Mouse (Mus musculus) gastrocnemius, postnatal 4 days (tissue): ENCODE measurements around the gene Taf6l. TPM values are rescaled to one million over a fixed set of nuclear protein-coding genes. Genes with fewer than 3 reads are reported as not detected.

Experiments used
- DNase-seq, 2 experiments: peaks; one replicate each; pipeline ENCODE4 v3.0.0; 2021 to 2022; ENCODE audit warnings: low spot score in 2 of 2, mixed read lengths in 2 of 2
- total RNA-seq, 2 experiments: library from RNA; stranded (reverse); gene quantifications; 2 replicates each; pipeline ENCODE4 v1.2.3; 2021

The Taf6l gene
- total RNA-seq, 2 experiments from 2014 or later = 15.5 to 16.9 TPM

DNA sequence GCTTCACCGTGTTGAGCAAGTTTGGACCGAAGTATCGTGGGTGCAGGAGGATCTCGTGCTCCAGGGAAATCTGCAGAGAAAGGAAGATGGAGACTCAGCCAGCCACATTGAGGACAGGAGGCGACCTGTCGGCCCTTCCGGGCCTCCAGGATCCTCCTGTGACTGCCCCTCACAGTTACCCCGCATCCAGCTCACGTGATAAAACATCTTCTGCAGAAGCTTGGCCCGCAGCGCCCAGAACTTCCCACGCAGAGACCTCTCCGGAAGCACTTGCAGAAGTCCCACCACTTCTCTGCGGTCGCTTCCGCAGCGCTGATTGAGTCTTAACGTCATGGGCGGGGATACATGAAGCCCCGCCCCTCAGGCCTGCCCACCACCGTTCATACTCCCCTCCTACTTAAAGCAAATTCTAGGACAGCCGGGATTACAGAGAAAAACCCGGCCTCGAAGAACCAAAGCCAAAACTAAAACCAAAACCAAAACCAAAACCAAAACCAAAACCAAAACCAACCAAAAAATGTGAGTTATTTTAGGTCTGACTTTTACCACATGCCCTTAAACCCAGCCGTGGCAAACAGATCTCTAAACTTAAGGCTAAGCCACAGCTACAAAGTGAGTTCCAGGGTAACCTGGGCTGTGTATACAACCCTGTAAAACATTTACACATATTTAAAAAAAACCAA lies 12.2 kb upstream of the Taf6l start, which contains the start of gene Polr2g:
Gene Polr2g (minus strand): TSS at position 314 of the 683 bp plus-strand sequence.
- peak; percentile 79 to 86 for DNase-seq

DNA sequence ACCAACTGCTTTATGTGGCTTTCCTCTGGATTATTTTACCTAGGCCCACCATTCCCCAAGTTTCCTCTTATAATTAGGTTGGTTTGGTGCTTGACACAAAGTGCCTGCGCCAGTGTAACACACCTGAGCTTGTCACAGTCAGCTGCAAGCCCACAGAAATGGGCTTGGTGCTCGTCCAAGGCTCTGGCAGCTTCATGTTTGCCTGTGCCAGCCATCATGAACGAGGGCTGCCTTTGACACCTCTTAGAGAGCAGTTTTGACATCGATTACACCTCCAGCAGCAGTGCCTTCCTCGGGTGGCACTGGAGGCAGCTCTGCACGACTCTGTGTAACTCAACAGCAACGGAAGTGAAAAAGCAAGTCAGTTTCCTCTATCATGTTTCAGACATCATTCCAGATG lies 4.0 kb upstream of the Taf6l start:
- DNase-seq = no peak

DNA sequence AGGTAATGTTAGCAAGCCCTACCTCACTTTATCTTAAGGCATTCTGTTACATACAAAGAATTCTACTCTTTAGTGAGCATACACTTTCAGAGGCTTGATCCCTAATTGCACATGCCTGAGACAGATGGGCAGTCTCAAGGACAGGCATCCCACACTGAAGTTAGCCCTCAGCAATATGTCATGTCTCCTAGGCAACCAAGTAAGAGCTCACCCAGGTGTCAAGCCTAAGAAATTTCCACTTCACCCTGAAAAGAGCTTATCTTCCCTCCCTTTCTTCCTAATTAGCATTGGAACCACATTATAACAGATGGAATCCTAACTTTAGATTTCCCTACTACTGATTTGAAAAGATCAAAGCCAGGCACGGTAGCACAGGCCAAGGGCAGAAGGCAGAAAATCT lies 3.0 kb upstream of the Taf6l start:
- no peak for DNase-seq

DNA sequence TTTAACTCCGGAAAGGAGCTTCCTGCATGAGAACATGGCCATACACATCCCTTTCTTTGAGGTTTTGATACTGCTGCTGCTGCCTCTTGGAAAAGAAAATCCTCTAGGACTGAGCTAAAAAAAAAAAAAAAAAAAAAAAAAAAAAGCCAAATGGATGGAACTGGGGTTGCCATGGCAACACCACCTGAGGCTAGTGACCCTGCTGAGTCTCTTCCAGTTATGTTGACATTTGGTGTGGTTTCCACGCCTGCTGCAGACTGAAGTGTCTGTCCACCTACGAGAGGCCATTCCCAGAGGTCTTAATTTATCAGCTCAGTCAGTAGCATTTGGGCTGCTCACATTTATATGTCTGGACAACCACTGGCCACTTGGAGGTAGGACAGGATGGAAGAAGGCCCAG lies 2.3 kb upstream of the Taf6l start:
- no peak for DNase-seq

DNA sequence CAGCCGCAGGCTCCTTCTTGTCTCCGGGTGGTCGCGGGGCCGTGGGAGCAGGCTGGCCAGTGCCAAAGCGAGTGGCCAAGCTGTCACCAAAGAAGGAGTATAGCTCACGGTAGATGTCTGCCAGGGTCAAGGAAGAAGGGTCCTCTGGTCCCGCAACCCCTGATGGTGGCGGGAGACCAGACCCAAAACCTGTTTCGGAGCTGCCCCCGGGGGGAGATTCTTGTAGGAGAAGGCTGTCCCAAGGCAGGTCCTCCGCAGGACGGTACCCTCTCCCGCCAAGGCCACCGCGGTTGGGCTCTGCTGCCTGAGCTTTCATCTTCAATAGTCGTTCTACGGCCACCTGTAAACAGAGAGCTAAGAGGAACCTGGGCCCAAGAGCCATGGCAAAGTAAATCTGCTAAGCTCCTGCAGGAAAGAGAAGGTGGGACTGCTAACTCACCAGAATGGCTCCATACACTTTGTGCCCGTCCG lies 11.2 kb downstream of the Taf6l start:
- DNase-seq = no peak

DNA sequence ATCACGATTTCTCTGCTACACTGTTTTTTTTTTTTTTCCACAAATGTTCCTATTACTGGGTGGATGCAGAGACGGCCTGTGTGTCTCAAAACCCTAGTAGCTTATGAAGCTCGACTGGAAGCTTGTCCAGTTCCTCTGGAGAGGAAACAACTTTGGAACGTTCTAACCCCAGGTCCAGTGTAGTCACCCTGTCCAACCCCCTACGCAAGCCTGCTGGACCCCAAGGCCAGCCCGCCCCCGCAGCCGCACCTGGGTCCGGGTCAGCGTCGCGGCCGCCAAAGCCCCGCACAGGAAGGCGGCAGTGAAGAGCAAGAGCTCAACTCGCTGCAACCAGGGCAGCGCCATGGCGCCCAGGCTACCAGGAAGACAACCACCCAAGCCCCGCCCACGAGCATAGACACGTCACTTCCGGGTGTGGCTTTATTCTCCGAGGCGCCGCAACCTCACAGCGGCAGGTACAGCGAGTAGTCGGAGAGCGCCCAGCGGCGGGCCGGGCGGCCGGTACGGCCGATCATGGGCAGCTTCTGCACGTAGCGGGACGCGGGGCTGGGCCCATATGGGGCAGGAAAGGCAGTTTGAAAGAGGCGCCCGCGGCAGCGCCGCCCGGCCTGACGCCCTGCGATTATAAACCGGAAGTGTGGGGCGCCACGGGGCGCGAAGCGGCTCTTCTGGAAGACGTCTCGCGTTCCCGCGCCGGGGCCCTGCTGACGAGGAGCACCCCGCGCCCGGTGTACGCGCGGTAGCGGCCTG lies 12.0 kb downstream of the Taf6l start, which contains the start of gene Tmem179b:
Gene Tmem179b (minus strand): TSS at position 382 of the 750 bp plus-strand sequence.
- DNase-seq = peak; percentile 91 to 97

DNA sequence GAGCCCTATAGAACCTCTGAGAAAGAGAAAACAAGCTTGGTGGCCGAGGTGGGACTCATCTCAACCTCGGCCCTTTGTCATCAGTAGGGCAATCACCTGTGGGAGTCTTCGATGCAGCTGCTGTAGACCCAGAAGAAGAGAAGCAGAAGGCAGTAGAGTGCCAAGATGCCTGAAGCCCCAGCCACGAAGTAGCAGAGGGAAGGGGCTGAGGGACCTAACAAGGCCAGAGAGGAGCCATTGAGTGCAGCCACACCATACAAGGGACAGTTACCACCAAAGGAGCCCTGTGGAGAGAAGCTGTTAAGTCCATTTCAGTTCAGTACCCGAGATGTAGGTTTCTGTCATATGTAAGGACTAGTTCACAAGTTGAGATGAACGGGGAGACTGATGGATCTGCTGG lies 12.8 kb downstream of the Taf6l start:
- no peak for DNase-seq

DNA sequence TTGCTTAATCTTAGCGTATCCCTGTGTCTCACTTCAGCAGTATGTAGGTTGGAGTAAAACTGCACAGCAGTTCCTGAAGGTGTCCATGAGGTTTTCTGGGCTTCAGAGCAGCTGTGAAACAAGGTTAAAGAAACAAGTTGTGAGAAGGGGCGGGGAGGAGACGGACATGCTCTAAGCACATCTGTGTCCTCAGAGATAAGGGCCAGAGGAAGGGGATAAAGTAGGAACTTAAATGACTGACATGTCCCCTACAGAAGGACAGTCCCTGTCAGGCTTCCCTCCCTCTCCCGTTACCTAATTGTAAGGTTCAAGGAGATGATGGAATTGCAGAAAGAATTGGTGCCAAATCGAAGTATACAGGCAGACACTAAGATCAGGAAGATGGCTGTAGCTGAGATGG lies 13.2 kb downstream of the Taf6l start:
- DNase-seq = no peak

DNA sequence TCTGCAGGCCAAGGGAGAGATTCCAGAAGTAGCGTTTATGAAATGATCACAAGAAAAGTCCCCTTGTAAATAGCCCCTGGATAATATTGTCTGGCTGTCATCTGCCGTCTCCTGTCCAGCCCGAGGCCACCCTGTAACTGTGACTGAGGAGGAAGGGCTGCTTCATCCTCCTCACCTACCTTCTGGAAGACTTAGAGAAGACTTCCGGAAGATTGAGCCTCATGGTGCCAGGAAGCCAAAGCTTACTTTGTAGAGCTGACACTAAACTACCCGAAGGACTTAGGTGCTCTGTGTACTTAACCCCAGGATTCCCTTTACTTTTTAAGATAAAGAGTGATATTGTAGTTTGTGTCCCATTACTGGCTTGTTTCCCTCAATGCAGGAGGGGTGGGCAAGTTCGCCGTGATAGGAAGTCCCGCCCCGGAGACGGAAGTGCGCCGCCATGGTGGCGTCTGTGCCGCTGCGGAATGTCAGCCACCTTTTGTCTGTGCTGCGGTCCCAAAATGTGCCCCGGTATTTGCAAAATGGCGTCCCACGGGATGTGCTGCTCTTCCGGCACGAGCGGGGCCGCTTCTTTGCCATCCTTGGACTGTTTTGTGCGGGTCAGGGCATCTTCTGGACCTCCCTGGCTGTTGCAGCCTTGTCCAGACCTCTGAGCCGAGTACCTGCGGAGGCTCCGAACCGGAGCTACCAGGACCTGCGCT lies 15.5 kb downstream of the Taf6l start, which contains the start of gene Tmem223:
Gene Tmem223 (plus strand): TSS at position 430 of the 704 bp plus-strand sequence.
- DNase-seq = peak; percentile 63 to 79

DNA sequence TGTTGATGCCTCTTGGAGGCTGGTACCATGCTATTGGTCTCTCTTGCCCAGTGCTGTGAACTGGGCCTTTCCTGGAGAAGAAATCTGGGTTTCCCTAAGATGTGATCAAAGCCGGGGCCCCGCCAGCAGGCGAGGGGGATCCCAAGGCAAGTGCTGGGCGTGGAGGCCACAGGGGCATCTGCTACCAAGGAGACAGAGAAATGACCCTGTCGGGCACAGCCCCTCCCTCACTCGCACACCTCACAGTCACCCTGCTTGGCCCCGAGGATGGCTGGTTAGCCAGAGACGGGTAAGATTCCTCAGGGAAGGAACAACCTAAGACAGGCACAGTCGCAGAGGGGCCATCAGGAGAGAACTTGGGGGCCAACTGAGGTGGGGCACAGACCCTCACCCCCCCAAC lies 20.7 kb downstream of the Taf6l start:
- DNase-seq = no peak

DNA sequence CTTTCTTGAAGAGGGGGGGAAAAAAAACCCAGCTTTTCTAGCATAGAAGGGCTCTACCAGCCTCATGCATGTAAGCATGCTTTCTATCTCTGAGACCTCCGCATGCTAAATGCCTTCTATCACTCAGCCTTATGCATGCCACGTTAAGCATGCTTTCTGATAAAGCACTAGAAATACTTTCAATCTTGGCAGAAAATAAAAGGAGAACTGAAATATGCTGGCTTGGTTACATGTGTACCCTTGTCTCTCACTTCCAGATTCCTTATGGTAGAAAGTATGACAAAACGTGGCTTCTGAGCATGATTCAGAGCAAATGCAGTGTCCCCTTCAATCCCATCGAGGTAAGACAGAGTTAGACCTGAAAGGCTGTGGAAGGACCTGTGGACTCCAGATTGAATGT lies 22.9 kb downstream of the Taf6l start:
- DNase-seq = no peak

DNA sequence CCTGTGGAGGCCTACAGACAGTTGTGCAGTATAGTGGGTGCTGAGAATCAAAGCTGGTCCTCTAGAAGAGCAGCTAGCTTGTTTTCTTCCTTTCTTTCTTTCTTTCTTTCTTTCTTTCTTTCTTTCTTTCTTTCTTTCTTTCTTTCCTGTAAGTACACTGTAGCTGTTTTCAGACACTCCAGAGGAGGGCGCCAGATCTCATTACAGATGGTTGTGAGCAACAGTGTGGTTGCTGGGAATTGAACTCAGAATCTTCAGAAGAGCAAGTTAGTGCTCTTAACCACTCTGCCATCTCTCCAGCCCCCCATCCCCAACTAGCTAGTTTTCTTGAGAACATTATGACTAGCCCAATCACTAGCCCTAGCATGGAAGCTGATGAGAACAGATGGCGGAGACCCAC lies 25.5 kb downstream of the Taf6l start:
- DNase-seq = no peak

DNA sequence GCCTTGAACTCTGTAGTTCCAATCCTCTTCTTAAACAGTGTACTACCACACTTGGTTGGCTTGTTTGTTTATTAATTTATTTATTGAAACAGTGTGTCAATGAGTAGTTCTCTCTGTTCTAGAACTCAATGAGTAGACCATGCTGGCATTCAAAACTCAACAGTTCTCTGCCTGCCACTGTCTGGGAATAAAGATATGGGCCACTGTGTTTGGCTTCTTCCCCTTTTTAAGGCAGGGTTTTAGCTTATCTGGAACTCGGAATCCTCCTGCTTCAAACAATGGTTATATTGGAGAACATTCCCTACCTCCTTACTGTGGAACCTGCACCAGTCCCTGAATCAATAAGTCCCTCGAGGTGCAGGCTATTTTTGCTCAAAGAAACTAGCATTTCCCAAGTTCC lies 27.3 kb downstream of the Taf6l start:
- DNase-seq = no peak

DNA sequence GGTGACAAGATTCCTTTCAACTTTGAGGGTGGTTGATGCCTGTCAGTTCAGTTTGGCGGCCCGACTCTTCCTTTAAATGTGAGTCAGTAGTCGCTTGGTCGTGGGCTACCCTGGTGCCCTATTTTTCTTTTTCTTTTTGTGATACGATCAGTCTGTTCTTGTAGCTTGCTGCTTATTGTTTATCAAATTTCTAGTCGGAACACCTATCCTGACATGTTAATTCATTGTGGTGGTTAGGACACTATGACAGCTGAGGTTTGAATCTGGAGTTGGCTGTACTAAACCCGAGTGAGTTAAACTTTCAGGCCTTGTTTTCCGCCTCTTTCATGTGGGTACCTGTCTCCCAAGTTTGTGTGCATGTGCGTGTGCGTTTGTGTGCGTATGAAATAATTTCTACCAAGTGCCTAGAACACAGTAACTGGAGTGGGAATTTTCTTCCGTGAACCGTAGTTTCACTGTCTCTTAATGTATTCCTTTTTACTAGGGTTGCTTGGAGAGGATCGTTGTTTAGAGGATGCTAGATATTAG lies 28.7 kb downstream of the Taf6l start:
- DNase-seq = no peak

DNA sequence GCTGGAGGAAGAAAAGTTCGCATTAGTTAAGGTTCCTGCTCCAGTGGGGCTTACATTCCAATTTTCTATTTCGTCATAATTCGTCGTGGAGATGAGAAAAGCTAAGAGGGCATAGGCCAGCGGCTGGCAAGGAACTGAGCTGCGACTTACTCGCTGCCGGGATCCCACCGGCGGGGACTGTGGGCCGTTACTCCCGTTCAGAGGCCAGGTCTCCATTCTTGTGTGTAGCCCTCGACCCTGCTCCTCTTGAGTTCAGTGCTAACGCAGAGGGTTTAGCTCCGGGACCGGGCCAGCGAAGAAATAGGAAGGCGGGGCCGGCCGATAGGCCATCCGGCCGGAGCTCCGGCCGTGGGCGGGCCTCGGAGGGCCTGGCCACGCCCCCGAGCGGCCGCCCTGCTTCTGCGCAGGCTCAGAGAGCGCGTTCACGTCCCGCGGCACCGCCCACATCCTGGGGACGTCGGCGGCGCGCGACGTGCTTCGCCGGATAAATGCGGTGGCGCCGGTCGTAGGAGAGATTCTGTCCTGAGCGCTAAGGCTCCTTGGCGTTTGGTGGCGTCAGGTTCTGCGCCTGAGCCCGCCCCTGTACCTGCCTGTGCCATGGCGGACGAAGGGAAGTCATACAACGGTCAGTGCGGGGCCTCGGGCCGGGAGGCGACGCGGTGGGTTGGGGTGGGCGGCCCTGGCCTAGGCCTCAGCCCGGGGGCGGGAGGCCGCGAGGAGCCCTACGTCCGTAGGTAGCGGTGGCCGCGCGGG lies 29.4 kb downstream of the Taf6l start, which contains the start of gene Nxf1:
Gene Nxf1 (plus strand): TSS at position 439 of the 753 bp plus-strand sequence.
- DNase-seq = peak; percentile 91 to 95

DNA sequence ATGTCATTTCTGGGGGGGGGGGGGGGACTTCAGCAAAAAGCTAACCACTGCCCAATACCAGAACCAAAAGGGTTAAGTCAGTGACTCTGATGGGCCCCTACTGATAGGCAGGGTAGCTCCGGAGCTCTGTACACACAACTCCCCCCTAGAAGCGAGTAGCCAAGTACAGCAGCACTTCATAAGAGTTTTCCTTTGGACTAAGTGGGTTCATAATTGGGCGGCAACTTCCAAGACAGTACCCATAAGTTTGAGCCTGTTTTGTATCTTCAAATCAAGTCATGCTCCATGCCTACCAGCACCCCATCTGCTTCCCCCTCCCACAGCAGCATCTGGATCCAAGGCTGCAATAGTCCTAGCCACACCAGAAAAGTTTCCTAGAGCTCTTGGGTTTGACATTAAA lies 30.6 kb downstream of the Taf6l start:
- no peak for DNase-seq

DNA sequence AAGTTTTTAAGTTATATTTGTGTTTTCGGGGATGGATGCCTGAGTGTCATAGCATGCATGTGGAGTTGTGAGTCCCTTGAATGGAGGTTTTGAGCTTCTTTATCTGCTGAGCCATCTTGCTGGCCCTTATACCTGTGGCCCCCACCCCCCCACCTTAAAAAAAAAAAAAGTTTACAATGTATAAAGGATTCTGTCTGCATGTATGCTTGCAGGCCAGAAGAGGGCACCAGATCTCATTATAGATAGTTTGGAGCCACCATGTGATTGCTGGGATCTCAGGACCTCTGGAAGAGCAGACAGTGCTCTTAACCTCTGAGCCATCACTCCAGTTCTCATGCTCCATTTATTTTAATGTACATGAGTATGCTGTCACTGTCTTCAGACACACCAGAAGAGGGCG lies 38.8 kb downstream of the Taf6l start:
- no peak for DNase-seq

DNA sequence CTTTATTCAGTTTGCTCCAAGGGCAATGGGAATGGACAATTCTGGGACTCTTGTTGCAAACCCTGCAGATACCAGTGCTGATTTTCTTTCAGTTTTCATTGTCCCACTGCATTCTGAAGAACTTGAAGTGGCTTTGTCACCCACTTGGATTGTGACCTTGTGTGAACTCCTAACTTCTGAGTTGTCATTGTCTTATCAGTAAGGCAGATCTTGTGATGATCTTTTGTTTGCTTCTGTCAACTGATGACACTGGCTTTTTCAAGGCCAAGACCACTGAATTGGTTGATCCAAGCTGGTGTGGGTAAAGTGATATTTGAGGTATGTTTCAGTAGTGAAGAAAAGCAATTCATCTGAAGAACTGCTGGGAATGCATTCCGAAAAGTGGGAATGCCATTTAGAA lies 40.8 kb downstream of the Taf6l start:
- DNase-seq = no peak

DNA sequence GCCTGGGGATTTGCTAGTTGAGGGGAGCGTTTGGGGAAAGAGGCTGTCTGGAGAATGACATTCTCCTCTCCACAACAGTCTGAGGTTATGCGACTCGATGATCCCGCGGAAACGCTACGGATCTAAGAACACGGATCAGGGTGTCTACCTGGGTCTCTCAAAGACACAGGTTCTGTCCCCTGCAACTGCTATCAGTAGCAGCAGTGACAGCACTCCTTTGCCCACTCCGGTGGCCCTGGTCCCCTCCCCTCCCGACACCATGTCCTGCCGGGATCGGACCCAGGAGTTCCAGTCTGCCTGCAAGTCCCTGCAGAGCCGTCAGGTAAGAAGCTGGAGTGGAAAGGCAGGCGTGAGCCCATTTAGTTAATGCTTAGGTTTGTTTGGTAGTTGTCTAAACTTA lies 44.0 kb downstream of the Taf6l start:
- DNase-seq = peak in 1 of 2 experiments; percentile 13

DNA sequence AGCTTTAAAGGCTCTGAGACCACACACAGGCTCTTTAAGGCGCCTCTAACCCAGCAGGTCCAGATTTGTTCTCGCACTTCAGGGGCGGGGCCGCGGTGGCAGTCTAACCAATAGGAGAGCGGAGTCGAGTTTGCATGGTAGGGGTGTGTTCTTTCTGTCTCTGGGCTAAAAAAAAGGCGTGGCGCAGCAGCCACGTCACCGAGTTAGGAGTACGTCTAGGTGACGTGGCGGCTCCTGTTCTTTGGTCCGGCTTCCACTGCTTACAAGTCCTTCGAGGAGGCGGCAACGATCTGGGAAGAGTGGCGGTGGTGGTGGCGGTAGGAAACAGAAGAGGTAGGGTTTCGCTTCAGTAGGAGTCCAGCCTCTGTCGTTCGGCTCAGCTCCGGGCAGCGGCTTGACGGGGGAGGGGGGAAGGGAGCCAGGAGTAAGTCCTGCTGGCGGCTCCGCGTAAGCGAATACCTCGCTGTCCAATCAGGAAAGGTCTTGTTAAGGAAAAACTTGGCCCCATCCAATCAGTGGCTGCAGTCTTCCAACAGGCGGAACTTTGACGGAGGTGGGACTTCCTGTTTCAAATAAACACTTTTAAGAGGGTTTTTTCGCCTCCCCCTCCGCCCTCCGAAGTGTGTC lies 44.9 kb downstream of the Taf6l start, which contains the start of gene Stx5a:
Gene Stx5a (plus strand): TSS at position 171 of the 627 bp plus-strand sequence.
- peak; percentile 83 to 94 for DNase-seq
